Mouse (Mus musculus): ENCODE data around the gene Mrps23. TPM values are rescaled to one million over a fixed set of nuclear protein-coding genes. Genes with fewer than 3 reads are reported as not detected.
"Not testable (repeated sequence)": the region's sequence is repeated elsewhere in the genome, so short reads cannot be mapped to it uniquely, and the experiment has no call there.

Gene Mrps23
- total RNA-seq, 2 experiments from 2014 or later = 63.8 to 77.8 TPM

DNA sequence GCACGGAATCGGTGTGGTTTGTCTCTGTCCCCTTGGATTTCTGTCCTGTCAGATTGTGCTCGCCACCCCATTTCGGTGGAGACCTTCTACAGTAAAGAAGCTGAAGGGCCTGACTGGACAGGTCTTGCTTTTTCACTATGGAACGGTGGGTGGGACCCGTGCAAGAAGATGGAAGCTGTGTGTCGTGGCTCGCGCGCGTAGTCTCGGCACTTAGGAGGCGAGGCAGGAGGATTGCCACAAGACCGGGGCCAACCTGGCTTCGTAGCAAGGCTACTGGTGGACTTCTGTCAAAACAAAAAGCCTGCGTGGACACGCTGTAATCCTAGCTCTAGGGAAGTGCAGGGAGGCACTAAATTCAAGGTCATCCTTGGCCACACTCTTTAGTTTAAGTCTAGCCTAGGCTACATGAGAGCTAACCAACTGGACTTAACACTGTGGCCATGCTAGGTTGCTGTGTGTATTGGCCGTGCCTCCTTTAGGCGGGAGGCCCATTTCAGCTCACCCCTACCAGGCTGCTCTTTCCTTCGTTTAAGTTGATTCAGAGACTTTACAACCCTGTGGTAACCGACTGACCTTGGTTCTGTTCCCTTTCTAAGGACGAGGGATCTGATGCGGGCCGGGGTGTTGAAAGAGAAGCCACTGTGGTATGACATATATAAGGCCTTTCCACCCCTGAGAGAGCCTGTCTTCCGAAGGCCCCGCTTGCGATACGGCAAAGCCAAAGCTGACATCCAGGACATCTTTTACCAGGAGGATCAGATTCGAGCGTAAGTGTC lies 593 bp downstream of the Mrps23 start:
- no peak for DNase-seq (ENCODE audit: low spot score in 2 of 2)

DNA sequence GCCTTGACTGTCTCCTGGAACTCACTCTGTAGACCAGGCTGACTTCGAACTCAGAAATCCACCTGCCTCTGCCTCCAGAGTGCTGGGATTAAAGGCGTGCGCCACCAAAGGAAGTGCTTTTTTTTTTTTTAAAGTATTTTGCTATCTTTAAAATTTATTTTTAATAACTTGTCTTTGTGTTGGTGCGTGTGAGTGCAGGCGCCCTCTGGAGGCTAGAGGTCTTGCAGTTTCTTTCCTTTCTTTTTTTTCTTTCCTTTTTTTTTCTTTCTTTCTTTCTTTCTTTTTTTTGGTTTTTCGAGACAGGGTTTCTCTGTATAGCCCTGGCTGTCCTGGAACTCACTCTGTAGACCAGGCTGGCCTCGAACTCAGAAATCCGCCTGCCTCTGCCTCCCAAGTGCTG lies 2.4 kb downstream of the Mrps23 start:
- not testable (repeated sequence) for DNase-seq (ENCODE audit: low spot score in 2 of 2)

DNA sequence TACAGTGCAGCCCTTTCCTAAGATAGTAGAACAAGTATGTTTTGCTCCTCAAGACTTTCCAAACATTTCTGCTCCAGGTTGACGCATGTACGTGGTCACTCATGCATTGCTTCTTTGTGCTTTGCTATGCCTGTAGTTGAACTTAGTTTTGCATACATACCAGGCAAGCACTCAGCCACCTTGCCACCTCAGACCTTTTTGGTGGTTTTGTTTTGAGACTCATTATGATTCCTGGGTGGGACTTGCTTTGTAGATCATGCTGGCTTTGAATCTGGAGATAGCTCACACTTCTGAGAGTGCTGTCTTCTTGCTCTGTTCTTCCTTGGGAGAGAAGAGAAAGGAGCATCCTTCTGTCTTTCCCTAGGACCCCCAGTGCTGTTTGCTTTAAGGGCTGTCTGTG lies 3.5 kb downstream of the Mrps23 start:
- no peak for DNase-seq (ENCODE audit: low spot score in 2 of 2)

DNA sequence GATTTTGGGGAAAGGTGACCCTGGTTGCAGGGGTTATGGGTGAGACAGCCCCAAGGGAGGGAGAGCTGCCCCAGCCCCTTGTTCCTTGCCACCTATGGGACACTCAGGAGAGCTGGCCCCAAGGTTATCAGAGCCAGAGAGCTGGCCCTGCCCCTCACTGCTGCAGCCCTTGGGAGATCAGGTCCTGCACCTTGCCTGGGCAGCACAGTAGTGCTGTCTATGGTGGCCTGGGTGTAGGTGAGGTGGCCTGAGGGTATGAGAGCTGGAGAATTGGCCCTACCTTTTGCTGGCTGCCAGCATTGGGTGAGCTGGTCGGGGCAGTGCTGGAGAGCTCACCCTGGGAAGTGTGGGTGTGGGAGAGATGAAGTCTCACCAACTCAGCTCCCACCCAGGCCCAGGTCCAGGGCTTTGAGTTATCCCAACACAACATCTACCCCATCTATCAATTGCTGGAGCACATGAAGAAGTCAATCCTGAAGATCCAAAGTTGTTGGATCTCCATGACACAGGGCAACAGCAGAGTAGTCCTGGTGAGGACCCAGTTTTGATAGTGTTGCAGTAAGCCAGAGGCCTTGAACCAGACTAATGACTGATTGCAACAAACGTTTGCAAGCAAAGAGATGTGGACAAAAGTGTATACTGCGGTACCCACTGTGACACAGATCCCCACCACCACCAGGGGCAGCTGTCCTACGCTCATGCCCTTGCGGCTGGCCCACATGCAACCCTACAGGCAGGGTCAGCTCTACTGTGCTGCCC lies 7.8 kb downstream of the Mrps23 start:
- no peak for DNase-seq (ENCODE audit: low spot score in 2 of 2)

DNA sequence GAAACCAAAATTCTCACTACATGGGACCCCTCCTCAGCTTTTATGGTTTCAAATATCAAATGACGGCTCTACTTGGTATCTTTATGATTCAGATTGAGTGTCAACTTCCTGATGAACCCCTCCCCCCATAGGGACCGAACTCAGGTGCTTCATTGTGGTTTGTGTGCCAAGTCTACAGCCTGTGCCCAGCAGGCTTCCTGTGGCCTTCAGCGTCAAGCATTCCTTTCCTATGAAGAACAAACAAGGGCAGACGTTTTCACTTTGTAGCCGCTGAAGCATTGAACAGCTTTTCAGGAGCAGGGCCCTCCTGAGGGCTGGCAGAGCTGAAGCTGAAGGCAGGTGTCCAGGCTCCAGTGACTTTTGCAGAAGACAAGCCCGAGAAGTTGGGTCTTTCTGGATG lies 9.6 kb downstream of the Mrps23 start:
- DNase-seq (ENCODE audit: low spot score in 2 of 2) = no peak

DNA sequence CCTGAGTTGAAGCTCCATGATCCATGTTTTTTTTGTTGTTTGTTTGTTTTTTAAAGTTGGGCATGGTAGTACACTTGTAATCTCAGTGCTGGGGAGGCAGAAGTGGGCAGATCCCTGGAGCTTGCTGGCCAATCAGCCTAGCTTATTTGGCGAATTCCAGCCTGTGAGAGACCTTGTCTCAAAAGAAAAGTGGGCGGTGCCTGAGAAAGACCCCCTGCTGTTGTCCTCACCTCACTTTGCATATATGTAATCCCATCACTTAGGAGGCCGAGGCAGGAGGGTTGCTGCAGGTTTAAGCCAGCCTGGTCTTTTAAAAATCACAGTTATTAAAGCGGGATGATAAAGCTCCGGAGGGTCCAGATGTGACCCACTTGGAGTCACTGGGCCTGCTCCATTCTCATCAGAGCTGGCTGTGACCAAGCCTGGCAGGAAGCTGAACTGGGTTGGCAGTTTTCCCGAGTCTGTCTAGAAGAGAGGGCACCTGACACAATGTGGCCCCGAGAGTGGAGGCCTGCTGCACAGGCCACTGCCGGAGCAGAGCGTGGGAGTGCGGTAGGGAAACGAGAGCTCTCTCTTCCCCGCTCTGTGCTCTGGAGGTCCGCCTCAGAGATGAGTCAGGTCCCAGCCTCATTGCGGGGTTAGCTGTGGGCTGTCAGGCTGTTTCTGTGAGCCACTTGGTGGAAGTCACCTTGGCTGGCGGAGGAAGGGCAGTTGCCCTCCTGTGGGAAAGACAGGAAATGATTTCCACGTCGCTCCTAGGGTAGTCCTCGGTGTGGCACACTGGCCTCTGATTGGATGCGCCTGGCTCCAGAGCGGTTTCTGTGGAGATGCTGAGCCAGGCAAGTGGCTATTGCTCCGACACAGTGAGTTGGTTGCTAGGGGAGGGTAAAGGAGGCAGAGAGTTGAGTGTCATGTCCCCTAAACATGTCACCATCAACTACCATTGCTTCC lies 11.0 kb downstream of the Mrps23 start:
- DNase-seq (ENCODE audit: low spot score in 2 of 2) = peak; percentile 59 to 80

DNA sequence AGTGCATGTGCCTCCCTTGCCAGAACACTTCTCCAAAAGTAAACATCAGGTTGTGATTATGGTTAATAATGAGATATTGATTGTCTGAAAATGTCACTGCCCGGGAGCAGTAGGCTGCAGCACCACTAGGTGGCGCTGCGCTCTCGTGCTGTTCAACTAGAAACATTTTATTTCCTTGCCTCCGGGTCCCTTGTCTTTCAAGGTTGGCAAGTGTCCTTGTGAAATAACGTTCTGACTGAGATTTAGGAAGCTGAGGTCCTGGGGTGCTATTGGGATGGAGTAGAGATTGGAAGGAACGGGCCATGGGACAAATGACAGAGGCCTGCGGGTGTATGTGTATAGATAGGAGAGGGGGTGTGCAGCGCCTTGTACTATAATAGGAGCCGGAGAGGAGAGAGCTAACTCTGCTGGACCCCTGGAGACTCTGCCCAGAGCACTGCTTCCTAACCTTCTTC lies 12.1 kb downstream of the Mrps23 start:
- peak in 1 of 2 experiments; percentile 83 for DNase-seq (ENCODE audit: low spot score in 2 of 2)

DNA sequence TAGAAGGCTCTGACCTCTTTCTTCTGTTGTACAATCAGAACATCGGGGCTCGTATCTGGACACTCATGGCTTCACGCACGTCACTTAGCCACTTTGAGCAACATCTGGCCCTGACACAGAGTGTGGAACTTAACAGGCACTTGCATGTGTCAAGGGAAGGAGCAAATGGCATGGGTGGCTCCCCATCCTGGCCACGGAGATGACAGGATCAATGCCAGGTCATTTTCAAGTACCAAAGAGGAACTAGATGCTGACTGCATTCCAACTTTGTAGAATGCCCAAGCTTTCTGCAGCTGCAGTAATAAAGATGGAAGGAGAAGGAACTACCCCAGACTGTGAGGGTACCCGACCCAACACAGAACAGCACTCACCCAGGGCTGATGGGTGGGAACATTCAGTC lies 14.0 kb downstream of the Mrps23 start:
- no peak for DNase-seq (ENCODE audit: low spot score in 2 of 2)

DNA sequence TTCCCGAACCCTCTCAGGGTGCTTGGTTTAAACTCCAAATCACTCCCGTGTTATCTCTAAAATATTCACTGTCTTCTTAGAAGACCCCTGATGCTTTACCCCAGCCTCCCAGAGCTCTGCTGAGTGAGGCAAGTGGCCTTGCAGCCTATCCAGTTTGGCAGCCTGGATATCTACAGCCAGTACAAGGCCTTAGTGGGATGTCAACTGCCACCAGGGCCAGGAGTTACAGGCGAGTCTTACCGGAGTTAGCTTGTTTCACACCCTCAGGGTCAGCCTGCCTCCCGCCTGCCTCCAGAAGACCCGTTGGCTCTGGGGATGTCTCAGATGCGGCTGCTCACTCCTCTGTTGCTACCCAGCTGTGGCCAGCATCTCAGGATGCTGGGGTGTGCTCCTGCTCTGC lies 14.4 kb downstream of the Mrps23 start:
- DNase-seq (ENCODE audit: low spot score in 2 of 2) = no peak

DNA sequence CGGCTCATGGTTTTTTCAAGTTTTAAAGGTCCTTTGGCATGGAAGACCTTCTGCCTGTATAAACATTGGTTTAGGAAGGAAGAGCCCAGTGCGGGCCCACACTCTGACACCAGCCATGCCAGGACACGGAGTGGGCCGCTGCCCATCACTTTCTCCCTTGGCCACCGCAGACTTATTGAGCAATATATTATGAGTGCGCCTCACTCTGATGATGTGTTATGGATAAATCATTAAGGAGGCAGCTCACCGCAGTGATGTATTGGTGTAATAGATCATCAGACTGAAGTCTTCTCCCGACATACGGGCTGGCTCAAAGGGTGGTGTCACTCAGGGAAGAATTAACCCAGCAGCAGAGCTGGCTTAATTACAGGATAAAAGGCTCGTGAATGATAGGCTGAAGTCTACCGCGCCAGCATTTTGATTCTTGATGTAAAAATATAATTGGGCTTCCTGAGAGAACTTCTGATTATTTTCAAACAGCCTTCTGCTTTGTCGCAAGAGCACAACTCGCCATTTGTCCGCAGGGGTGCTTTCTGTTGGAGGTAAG lies 17.8 kb downstream of the Mrps23 start:
- DNase-seq (ENCODE audit: low spot score in 2 of 2) = no peak

DNA sequence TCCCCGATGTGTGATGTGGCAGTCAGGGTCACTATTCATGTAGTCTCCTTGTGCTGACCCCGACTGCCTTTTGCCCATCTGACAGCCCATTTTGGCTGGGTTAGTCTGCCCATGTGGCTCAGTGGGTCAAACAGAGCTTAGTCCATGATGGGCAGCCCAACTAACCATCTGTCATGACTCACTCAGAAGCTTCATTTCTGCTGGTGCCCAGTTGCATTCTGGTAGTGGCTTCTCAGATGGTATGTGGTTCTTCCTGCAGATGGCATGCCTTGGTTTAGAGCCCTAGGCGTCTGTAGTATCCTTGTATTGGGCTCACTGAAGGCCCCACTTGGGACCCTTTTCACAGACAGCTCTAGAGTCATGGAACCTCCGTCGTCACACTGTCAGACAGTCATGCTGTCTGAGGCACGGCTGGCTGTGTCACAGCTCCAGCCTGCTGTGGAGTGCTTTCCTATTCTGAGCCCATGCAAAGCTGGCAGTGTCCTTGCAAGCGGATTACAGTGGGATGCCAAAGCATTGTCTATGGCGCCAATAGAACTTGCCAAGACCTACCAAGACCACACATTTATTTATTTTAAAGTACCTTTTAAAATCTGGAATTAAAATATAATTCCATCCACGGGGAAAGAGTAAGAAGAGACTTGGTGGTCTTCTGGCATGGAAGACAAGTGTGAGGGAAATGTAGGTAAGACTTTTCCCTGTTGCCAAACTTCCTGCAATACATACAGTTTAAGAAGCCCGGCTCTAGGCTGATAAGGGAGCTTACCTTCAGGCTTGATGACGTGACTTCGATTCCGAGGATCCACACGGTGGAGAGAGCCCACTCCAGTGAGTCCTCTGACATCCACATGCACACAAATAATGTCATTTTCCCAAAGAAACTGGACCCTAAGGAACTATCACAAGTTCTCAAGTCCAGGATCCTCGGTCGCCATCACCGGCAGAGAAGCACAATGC lies 23.1 kb downstream of the Mrps23 start:
- no peak for DNase-seq (ENCODE audit: low spot score in 2 of 2)

DNA sequence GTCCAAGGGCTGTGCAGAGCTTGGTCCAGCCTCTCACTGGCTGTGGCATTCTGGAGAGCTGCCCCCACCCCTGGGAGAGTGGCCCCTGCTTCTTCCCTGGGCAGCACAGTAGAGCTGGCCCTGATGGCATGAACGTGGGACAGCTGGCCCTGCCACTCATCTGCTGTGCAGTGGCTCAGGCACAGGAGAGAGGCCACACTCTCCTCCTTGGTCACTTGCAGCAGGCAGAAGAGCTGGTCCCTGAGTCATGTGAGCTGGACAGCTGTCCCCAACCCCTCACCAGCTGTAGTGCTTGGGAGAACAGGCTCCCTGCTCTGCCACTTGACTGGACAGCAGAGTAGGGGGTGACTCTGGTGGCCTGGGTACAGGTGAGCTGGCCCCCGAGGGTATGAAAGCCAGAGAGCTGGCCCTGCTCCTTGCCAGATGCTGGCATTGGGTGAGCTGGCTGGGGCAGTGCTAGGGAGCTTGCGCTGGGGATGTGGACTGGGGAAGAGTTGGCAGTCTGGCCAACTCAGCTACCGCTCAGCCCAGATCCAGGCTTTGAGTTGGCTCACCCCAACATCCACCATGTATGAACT lies 27.1 kb downstream of the Mrps23 start:
- no peak for DNase-seq (ENCODE audit: low spot score in 2 of 2)

DNA sequence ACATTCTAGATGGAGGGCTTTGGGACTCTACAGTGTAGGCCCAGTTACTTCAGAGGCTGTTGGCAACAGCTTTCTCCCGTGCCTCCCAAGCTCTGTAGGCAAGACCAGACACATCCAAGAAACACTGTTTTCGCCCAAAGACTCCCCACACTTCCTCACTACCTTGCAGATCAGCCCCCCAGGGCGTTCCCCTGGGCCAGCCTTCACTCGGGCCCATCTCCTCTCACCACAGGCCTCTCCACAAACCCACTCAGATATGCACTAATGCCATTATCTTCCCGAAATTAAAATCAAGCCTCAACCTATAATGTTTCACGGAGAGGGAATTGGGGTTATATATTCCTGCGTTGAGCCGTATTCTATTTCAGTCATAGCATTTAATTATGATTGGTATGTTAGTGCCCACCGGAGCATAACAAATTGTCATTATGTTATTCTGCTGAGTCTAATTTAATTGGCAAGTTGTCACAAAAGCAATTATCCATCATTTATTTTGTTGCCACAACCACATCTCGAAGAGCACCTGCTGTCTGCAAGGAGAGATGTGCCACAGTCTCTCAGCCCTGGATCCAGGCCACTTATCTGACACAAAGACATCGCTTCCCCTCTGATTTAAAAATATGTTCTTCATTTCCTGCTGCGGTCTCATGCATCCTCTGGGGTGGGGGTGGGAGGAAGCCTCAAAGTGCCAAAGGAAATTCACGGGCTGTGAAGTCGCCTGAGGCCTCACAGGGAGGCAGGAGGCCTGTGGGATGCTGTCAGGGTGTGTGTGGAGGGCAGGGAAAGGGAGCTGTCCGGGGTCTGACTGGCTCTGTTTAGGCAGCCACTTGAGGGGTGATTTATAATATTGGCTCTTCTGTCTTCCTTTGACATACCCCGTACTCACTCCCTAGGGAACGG lies 29.6 kb downstream of the Mrps23 start:
- DNase-seq (ENCODE audit: low spot score in 2 of 2) = no peak

DNA sequence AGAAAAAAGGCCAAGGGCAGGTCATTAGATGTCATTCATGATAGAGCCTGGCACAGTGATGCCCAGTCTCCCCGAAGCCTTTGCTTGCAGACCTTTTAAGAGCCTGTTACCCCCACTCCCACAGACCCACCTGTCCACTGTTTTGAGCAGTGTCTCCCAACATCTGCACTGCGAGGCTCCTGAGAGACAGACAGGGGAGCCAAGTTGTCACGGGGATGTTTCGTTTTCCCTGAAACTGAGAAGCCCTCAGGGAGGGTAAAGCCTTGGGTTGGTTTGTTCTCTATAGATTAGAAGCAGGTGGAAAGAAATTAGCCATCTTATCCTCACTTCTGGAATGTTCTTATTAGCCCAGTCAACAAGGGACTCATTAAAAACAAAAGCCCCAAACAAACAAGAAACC lies 30.6 kb downstream of the Mrps23 start:
- no peak for DNase-seq (ENCODE audit: low spot score in 2 of 2)

DNA sequence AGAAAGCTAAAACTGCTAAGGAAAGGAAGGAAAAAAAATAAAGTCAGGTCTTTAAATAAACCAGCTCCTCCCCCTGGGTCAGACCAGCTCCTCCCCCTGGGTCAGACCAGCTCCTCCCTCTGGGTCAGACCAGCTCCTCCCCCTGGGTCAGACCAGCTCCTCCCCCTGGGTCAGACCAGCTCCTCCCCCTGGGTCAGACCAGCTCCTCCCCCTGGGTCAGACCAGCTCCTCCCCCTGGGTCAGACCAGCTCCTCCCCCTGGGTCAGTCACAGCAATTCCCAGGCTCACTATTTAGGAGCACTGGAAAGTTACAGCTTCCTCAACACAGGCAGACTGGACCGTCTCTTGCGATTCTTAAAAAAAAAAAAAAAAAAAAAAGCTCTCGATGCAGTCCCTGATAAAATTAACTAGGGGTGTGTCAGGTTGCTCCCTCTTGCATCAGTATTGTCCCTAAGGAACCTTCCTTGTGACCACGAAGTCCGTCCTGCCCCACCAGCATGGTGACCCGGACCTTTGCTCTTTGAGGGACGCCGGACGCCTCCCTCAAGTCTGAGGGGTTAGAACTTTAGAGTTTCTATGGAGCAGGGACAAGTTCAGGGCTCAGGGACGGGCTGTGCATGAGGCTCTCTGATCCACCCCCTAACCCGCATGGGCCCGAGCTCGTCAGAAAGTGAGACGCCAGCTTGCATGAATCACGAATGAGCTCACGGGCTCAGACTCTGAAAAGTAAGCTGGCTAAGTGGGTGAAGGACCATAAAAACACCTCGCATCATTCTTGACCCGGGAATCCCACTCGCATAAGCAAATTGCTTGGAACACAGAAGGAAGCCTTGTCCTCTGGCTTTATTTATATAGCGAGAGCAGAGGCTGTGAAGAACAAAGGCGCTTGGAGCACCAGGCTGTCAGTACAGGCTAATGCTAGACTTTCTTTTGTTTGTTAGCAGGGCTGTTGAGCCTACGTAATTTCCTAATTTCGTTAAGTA lies 31.3 kb downstream of the Mrps23 start:
- DNase-seq (ENCODE audit: low spot score in 2 of 2) = no peak

DNA sequence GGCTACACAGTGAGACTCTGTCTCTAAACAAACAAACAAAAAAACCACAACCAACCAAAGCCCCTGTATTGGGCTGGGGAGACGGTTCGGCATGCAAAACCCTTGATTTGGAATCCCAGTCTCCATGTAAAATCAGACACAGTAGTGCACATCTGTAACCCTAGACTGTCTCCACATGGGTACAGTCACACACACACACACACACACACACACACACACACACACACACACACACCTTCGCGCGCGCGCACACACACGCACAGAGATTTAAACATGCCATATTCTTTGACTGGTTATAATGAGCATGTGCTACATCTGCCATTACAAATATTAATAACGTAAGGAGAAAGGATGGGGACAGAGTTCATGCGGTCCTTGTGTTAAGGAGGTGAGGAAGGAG lies 36.1 kb downstream of the Mrps23 start:
- no peak for DNase-seq (ENCODE audit: low spot score in 2 of 2)

DNA sequence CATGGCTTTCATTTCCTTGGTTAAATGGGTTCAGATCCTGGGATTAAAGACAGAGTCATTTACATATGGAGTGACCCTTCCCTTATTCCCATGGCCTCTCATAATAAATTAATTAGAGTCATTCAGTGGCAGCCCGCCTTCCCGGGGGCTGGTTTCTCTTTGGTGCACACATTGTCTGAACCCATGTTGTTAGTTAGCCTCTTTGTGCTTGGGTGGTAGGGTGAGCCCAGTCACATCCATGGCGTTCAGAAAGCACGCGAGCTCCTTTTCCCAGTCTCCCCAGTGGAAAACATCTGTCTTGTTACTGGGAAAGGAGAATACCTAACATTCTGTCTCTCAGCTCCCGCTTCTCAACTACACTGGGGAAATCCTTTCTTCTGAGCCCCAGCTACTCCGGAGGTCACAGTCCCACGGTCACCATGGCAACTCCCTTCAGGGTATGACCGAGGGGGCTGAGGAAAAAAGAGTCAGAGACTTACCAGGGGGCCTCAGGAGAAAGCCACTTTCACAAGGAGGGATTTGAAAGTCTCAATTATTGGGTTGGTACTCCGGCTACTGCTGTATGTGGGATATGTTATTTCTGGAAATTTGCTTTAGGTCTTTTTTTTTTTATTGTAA lies 36.7 kb downstream of the Mrps23 start:
- DNase-seq (ENCODE audit: low spot score in 2 of 2) = no peak

Measured in layer of hippocampus, adult 18-20 months (tissue).